Mouse (Mus musculus) B cell, adult 2 months (primary cell): Measurements from ENCODE around the gene Glipr1.
"Not testable (repeated sequence)": the region's sequence is repeated elsewhere in the genome, so short reads cannot be mapped to it uniquely, and the experiment has no call there.

Experiments used
- DNase-seq, 2 experiments: peaks; one replicate each; pipeline ENCODE4 v3.0.0; 2022

The Glipr1 gene

GRCm38 (mm10) chr10:112002544-112003215, at the start of gene Glipr1:
Glipr1 (minus strand) TSS chr10:112002631.
- peak; percentile 85 to 89 for DNase-seq

DNA sequence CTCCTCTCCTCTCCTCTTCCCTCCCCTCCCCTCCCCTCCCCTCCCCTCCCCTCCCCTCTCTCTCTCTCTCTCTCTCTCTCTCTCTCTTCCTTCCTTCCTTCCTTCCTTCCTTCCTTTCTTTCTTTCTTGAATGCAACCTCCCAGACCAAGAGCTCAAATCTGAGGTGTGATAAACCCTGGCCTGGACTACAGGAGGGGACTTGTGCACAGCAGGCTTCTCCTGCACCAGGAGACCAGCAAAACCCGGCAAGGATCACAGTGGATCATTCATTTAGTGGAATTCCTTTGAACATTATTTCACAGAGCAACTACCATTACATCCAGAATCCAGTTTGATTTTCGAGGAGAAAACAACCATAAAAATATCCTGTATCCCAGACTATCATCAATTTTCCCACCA, 49.5 kb upstream of the Glipr1 start:
- DNase-seq: not testable (repeated sequence)

DNA sequence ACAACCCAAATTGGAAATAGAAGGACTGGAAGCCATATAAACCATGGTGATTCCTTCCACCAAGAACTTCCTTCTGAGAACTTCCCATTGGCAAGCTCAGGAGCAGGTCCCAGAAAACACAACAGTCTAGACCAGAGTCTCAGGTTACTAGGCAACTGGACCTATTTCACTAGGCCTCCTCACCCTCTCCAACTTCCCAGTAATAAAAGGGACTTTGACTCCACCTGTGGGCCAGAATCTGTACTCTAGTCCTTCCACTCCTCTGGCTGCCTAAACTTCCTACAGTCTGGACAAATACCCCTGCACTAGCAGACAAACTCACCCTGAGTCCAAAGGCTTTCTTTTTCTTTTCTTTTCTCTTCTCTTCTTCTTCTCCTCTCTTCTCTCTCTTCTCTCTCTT, 48.8 kb upstream of the Glipr1 start:
- no peak for DNase-seq

DNA sequence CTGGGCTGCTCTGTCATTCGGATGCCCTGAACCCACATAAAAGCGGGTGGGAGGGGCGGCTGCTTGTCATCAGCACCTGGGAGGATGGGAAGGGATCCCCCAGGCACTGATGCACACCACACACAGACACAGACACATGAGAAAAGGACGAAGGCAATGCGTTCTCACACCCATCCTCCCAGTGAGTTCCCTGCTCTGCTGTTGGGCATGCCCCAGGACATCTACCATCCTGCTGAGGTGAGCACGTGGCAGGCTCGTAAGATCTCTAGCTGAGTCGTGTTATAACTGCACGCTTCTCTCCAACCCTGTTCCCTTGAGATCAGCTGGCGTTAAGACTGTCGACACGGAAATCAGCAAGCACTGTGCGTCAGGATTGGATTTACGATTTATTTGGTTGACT, 41.9 kb upstream of the Glipr1 start:
- DNase-seq: not testable (repeated sequence)

- DNase-seq: not testable (repeated sequence)
These were observed 41.1 kb upstream of the Glipr1 start for GRCm38 (mm10) chr10:112043523-112043922.

GRCm38 (mm10) chr10:112028689-112029088, 26.3 kb upstream of the Glipr1 start:
- not testable (repeated sequence) for DNase-seq

- DNase-seq: no peak
These were observed 21.2 kb upstream of the Glipr1 start for GRCm38 (mm10) chr10:112023585-112023984.

DNA sequence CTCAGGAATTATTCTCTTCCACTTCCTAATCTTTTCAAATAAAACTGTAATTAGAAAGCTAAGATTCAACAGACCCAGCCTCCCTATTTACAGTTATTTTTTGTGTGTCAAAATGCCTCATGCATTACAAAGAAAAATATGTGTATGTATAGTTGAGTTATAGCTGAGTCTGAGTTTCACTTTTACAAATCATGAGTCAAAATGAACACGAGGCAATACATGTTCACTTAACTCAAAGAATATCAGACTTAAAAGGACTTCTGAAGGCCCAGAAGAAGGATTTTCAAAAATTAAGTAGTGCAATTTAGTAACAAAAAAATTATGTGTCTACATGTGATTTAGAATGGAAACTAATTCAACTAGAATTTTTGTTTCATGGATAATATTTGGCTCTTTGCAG, 7.1 kb upstream of the Glipr1 start:
- not testable (repeated sequence) for DNase-seq

DNA sequence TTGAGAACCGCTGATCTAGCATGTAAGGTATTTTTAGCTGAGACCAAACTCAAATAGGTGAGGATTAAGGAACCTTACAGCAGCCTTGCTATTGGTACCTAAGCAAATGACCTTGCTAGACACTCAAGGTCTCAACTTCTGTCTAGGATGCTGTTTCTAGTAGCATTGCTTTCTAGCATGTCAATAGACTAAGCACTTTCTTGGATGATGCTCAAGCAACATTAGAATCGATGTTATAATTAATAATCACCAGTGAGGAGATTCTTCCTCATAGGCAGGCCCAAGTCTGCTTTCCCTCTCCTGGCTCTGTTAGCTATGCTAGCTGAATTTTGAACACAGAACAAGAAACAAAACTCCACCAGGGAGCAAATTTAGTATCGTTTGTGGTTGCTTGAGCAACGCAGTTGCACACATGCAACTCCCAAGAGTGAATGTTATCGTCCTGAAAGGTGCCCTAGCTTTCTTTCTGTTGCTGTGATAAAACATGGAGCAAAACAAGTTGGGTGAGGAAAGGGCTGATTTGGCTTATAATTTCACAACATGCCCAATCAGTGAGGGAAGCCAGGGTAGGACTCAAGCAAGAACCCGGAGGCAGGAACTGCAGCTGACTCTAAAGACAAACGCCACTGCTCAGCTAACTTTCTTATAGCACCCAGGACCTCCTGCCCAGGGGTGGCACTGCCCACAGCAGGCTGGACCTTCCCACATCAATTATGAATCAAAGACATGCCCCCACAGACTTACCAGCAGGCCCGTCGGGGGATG, 493 bp downstream of the Glipr1 start:
- no peak for DNase-seq

DNA sequence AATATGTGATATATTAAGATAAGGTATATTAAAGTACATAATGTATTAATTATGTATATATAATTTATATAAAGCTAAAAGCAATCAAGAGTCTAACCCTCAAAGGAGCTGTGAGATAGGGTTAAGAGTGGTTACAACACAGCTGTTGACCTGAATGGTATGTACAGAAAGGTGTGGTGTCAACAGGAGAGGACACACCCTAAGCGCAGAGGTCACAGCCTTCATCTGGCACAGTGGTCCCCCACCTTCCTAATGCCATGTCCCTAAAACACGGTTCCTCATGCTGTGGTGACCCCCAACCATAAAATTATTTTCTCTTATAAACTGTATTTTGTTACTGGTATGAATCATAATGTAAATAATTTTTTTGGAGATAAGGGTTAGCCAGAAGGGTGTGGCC, 1.1 kb downstream of the Glipr1 start:
- DNase-seq: no peak

DNA sequence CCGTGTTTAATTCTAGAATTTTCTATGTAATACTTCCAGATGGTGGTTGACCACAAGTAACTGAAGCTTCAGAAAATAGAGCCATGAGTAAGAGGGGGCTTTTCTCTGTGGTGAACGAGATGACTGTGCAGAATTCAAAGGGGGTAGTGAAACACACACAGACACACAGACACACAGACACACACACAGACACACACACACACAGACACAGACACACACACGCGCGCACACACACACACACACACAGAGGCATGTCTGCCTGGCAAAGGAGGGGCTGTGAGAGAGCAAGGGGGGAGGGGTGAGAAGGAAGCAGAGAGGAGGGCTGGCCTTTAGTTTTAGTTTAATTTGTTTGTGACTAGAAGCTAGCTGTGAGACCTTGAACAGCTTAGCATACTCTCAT, 1.9 kb downstream of the Glipr1 start:
- DNase-seq: peak; percentile 37 to 45

GRCm38 (mm10) chr10:111999765-112000164, 2.7 kb downstream of the Glipr1 start:
- DNase-seq: no peak

DNA sequence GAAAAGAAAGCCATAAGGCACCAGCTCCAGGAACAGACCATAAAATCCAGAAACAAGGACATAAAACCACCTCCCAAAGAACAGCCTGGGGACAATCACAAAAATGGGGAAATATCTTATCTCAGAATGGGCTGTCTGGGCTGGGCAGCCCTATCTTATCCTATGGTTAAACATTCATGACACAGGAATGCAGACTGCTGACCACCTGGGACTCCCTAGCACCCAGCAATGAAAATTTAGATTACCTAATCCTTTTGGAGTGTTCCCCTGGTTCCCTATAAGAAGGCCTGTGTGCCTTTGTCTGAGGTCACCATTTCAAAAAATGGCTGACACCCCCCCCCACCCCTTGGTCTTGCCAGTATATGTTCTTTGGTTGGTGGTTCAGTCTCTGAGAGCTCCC, 4.8 kb downstream of the Glipr1 start:
- DNase-seq: no peak

GRCm38 (mm10) chr10:111996911-111997347, 5.5 kb downstream of the Glipr1 start:
- peak; percentile 60 to 61 for DNase-seq

DNA sequence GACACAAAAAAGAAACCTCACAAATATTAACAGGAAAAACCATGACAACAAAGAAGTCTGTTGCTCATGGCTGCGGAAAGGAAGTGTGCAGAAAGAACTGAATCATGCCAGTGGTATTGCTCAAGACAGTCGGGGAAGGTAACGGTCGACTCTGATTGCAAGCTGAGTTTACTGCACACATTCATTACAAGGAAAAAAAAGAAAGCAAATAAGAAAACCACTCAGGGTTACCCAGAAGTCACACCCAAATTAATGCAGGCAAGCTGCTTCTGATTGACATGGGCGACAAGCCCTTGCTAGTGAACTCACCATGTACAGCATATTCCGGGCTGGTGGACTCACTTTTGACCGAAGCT, 5.9 kb downstream of the Glipr1 start:
- peak in 1 of 2 experiments; percentile 27 for DNase-seq

DNA sequence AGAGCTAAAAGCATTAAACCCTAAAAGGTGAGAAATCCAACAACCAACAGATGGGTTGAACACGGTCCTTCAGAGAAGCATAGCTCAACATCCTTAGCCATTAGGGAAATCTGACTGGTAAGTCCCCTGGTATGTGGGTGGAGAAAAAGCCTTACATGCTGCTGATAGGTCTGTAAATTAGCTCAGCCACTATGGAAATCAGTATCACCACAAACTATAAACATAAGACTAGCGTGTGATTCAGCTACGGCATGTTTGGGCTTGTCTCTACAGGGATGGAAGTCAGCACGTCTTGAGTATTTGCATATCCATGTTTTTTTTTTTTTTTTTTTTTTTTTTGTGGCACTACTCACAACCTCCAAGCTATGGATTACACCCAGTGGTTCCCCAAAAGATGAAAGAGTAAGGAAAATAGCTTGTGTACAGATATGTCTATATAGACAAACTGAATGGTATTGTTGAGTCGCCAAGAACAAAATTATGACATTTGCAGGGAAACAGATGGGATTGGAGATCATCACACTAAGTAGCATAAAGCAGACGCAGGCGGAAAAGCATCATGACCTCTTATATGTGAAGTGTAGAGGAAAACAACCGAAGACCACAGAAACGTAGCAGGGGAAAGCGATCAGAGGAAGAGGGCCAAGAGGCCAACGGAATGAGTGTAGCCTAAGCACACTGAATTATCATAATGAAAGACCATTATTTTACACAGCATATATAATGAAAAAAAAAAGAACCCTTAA, 6.5 kb downstream of the Glipr1 start:
- DNase-seq: peak; percentile 29 to 40

DNA sequence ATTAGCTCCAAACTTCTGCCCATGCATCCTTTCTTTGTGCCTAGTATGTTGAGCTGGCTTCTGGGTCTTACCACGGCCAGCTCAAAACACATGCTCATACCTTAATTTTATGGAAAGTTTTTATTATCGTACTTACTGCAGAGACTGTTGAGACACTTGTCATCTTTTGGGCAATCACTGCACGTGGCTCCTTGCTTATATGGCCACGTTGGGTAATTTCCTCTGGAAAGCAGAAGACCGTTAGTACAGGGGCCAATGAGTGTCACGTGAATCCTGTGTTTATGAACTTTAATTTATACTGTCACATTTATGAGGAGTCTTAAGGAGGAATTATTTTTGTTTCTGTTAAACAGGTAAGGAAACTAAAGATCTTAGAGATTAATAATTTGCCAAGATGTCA, 16.0 kb downstream of the Glipr1 start:
- DNase-seq: no peak

DNA sequence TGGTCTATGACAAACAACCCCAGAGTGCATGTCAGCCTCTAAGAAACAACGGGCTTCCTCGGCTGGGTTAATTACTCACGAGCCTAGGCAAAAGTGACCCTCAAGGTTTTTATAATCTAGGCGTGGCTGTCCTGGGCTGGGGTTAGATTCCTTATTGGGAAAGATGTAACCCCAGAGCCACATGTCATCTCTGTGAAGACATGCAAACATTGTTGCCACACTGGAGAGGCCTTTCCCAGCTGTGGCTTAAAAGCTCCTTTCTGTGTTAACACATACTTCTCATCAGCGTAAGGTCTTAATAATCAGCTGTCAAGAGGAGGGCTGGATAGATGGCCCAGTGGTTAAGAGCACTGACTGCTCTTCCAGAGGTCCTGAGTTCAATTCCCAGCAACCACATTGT, 19.4 kb downstream of the Glipr1 start:
- DNase-seq: no peak

DNA sequence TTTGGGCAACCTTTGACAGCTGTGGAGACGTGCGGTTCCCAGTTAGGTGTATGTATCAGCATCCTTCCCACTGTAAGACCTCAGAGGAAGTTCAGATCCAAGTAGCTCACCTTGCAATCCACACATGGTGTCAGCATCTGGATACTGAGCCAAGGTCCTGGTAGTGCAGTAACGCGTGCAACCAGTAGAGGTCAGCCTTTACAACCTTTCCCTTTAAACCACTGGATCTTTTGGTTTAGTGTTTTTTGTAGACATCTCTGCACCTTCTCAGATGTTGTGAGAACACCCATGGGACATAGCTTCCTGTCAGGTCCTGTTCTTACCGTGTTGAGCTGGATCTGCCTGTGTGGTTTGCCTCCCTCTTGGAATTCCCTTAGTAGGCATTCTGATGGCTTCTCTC, 24.8 kb downstream of the Glipr1 start:
- DNase-seq: peak; percentile 78 to 82

DNA sequence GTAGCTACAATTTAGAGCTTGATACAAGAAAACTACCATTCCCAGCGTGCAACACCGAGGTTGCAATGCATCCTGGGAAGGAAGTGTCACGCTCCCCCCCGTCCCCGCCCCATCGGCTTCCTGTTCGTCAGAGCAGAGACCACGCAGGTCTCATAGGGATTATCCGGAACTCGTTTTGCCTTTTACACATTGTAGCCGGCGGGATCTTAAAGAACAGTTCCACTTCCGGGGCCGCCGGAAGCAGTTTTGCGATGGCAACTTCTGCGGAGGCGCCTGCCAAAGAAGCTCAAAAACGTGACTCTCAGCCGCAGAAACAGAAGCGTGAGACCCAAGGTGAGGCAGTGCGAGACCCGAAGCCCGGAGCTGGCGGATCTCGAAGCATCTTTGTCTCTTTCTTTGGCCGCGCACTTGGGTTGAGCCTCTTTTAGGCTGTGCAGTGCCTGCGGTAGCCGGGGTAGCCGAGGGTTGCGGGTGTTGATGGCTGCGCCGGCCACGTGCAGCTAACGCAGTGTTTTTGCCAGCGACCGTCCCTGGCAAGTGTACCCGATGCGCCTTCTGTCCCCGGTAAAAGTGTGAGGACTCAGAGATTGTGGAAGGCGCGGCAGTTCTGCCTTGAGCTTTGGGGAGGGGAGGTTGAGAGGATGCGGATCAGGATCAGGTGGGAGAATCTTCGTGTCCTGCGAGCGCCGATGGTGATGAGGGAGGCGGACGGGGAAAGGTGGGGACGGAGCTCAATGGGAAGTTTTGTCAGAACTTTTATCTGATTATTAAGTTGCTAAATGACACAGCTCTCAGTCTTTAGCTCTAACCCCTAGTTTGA, 29.7 kb downstream of the Glipr1 start, which contains the start of gene Krr1:
Gene Krr1, plus strand, starts transcription at position 123 of the 820 bp plus-strand sequence.
- DNase-seq: peak; percentile 90 to 91

- no peak for DNase-seq
These were observed 30.5 kb downstream of the Glipr1 start for GRCm38 (mm10) chr10:111971929-111972328.

DNA sequence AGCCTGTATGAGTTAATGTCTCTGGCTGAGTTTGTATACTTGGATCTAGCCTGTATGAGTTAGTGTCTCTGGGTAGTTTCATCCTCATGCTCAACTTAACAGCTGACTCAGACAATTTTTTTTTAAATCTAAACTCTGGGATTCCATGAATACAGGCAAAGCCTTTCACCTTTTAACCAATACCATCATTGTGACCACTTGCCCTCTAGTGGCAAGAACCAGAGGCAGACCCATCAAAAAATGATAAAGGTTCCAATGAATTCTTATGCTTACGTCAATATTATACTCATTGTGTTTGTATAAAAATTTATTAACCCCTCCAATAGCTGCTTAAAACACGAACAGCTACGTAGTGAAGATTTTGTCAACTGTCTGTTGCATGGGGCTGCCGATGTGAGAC, 36.0 kb downstream of the Glipr1 start:
- no peak for DNase-seq

DNA sequence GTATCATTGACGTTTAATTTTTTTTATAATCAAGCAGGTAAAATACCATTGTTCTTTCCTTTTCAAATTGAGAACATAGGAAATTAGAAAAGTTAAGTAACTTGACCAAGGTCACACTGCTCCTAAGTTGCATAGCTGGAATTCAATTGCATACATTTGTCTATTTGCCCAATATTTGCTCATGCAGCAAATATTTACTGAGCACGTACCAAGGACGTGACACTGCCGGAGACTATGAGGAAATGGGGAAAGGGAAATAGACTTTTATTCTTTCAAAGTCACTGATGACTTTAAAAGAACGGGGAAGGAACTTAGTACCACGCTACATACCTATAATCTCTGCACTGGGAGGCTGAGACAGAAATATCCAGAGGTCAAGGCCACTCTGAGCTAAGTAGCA, 42.0 kb downstream of the Glipr1 start:
- no peak for DNase-seq
